Mouse (Mus musculus) megakaryocyte, embryonic 14.5 days (primary cell): ENCODE results near the gene 7420426K07Rik.

Source experiments
- FLI1 ChIP-seq: IDR thresholded peaks from 2 replicates; pipeline ENCODE4 v1.6.1; 2012; ENCODE audit warnings: low read length, inconsistent platforms, mixed read lengths
- GATA1 ChIP-seq: IDR thresholded peaks from 3 replicates; pipeline ENCODE4 v1.6.1; 2012; ENCODE audit warnings: mixed read lengths, low read length, inconsistent platforms, borderline replicate concordance

DNA sequence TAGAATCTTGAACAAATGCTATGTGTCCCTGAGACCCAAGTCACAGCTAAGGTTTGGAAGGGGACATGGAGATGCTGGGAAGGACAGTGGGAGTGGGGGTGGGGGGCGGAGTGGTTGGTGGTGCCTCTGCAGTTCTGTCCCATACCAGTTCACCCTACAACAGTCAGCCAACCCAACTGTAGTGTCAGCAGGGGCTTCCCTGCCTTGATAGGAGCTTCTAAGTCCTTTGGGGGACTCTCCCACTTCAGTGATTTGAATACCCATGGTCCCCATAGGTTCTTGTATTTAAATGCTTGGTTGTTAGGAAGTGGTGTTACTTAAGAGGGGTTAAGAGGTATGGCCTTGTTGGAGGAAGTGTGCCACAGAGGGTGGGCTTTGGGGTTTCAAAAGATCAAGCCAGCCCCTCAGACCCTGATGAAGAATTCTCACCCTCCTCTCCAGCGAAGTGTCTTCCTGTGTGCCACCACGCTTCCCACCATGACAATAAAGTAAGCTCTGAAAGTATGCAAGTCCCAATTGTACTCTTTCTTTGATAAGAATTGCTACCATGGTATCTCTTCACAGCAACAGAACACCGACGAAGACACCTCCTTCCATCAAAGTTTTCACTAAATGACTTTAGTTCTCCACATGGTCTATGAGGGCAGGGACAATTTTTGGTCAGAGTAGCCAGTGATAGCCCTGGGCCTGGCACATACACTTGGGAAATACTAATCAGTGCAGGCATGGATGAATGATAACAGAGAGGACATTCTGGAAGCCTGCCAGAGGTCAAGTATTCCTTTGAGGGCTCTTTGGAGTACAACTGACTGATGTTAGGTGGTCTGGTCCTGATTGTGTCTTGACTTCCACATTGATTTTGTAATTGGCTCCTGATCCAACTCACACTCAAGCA, 18.0 kb downstream of the 7420426K07Rik start:
- TF ChIP-seq FLI1 (no peak), GATA1 (no peak)
